Mouse (Mus musculus): ENCODE results near the gene F5. TPM values are rescaled to one million over a fixed set of nuclear protein-coding genes. Genes with fewer than 3 reads are reported as not detected.
A peak's percentile ranks its signal among the peaks of the same experiment; 100 is the strongest.

Gene F5
- polyA plus RNA-seq, 1 experiment from 2014 or later: 19.1 TPM

DNA sequence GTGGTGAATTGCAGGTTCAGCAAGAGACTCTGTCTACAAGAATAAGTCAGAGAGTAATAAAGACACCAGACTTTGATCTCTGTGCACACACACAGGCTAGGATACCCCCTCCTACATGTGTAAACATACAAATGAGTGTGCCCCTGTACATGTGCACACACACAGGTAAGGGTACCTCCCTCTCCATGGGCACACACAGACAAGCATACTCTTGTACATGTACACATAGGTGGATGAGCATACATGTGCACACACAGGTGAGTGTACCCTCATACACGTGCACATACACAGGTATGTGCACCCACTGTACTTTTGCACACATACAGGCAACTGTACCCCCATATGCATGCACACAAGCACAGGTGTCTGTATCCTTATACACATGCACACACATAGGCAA lies 81.8 kb downstream of the F5 start:
- 48% methylated on average over 1 of the region's 1 CpGs for WGBS (ENCODE audit: insufficient replicate concordance)
- Histone ChIP-seq H3K4me1 (ENCODE audit: control insufficient read depth, low read depth, low read length) (no peaks in the 10 kb centered on the region), H3K4me2 (ENCODE audit: low read depth, low read length) (no peak overlapping the region), H3K9ac (ENCODE audit: low read depth, low read length) (no peak overlapping the region), H3K9me3 (replicated peaks; ENCODE audit: control insufficient read depth, low read length) (no peaks in the 10 kb centered on the region), H3K27ac (ENCODE audit: low read length) (no peak overlapping the region), H3K36me3 (ENCODE audit: control insufficient read depth, insufficient read depth) (no peaks in the 10 kb centered on the region), H3K27me3 (ENCODE audit: control insufficient read depth, insufficient read depth, low read depth, low read length) (no peaks in the 10 kb centered on the region), H3K4me3 (ENCODE audit: low read depth, low read length) (no peak overlapping the region)
- no peak for ATAC-seq (ENCODE audit: low read depth)

DNA sequence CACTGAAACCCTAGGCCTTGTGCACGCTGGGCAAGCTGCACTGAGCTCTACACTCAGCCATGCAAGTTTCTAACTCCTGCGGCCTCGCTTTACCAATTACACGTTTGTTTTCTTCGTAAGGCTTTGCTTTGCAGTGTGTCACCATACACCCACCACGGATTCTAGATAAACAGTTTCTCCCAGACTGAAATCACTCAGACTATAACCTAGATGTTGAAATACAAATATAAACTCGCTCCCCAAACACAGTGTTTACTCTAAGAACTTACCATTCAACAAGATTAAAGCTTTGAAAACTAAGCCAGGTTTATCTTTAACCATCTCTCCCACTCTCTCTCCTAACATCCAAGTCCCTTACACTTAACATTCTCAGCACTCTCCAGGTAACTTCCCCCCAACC lies 83.4 kb downstream of the F5 start:
- Histone ChIP-seq H3K27me3 (ENCODE audit: control insufficient read depth, insufficient read depth, low read depth, low read length) (no peaks in the 10 kb centered on the region), H3K4me3 (ENCODE audit: low read depth, low read length) (no peak overlapping the region), H3K4me2 (ENCODE audit: low read depth, low read length) (no peak overlapping the region), H3K27ac (ENCODE audit: low read length) (no peak overlapping the region), H3K9ac (ENCODE audit: low read depth, low read length) (no peak overlapping the region), H3K4me1 (ENCODE audit: control insufficient read depth, low read depth, low read length) (no peaks in the 10 kb centered on the region), H3K9me3 (replicated peaks; ENCODE audit: control insufficient read depth, low read length) (no peaks in the 10 kb centered on the region), H3K36me3 (ENCODE audit: control insufficient read depth, insufficient read depth) (no peaks in the 10 kb centered on the region)
- WGBS (ENCODE audit: insufficient replicate concordance): 47% methylated on average over 7 of the region's 7 CpGs
- ATAC-seq (ENCODE audit: low read depth): peak; percentile 84

DNA sequence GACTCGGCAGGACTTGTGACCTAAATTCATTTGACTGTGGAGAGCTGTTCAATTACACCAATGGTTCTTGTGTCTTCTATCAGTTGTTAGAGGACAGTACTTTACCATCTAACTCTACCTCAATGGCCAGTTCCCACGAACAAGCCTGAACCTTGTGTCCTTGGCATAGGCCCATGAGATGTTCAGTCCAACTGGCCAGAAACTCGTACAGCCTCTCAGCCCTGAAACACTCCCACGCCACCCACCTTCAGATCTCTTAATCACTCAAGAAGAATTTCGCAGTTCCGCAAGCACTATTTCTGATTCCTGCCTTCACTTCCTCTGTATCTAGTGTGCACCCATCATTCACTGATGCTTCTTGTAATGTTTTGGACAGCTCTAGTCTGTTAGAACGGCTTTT lies 84.4 kb downstream of the F5 start:
- no peaks in the 10 kb centered on the region for H3K4me1 ChIP-seq (ENCODE audit: control insufficient read depth, low read depth, low read length)
- no peak overlapping the region for H3K9ac ChIP-seq (ENCODE audit: low read depth, low read length)
- 47% methylated on average over 7 of the region's 7 CpGs for WGBS (ENCODE audit: insufficient replicate concordance)
- no peaks in the 10 kb centered on the region for H3K36me3 ChIP-seq (ENCODE audit: control insufficient read depth, insufficient read depth)
- ATAC-seq (ENCODE audit: low read depth): no peak
- no peaks in the 10 kb centered on the region for H3K27me3 ChIP-seq (ENCODE audit: control insufficient read depth, insufficient read depth, low read depth, low read length)
- H3K27ac ChIP-seq (ENCODE audit: low read length): no peak overlapping the region
- H3K9me3 ChIP-seq (replicated peaks; ENCODE audit: control insufficient read depth, low read length): no peaks in the 10 kb centered on the region
- no peak overlapping the region for H3K4me3 ChIP-seq (ENCODE audit: low read depth, low read length)
- no peak overlapping the region for H3K4me2 ChIP-seq (ENCODE audit: low read depth, low read length)

DNA sequence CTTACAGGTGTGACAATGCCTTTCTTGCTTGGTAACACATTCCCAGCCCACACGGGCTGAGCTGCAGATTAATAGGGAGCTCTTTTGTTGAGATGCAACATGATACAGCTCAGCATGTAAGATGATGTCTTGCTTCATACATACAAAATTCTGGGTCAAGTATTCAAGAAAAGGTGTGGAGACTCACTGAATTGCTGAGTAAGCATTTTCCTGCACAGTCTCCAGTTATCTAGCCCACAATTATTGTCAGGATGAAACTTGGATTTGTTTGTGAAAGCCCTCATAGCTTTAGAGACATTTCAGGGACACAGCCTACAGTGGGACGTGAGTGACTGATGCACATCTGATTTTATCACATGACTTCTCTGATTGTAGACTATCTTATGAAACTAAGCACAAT lies 89.9 kb downstream of the F5 start:
- Histone ChIP-seq H3K27ac (ENCODE audit: low read length) (no peak overlapping the region), H3K4me2 (ENCODE audit: low read depth, low read length) (no peak overlapping the region), H3K4me1 (ENCODE audit: control insufficient read depth, low read depth, low read length) (no peaks in the 10 kb centered on the region), H3K9ac (ENCODE audit: low read depth, low read length) (no peak overlapping the region), H3K36me3 (ENCODE audit: control insufficient read depth, insufficient read depth) (no peaks in the 10 kb centered on the region), H3K27me3 (ENCODE audit: control insufficient read depth, insufficient read depth, low read depth, low read length) (no peaks in the 10 kb centered on the region), H3K9me3 (replicated peaks; ENCODE audit: control insufficient read depth, low read length) (no peaks in the 10 kb centered on the region), H3K4me3 (ENCODE audit: low read depth, low read length) (no peak overlapping the region)
- ATAC-seq (ENCODE audit: low read depth): no peak
- 58% methylated on average over 2 of the region's 2 CpGs for WGBS (ENCODE audit: insufficient replicate concordance)

DNA sequence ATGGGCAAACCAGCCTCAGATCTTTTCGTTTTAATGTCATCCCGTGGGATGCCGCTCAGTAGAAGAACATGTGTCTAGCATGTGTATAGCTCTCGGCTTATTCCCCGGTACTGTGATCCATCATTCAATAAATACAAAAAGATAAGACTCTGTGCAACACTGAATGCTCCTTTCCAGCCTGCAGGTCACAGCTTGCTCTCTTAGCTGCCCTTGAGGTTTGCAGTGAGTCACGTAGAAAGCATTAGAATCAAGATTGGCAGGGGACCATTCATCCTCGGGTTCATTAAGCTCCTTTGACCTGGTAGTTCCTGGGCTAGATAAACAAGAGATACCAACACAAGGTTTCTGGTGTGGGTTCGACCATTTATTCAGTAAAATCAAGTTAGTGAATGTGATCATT lies 91.2 kb downstream of the F5 start:
- Histone ChIP-seq H3K4me2 (ENCODE audit: low read depth, low read length) (no peak overlapping the region), H3K9ac (ENCODE audit: low read depth, low read length) (no peak overlapping the region), H3K9me3 (replicated peaks; ENCODE audit: control insufficient read depth, low read length) (no peaks in the 10 kb centered on the region), H3K27ac (ENCODE audit: low read length) (no peak overlapping the region), H3K36me3 (ENCODE audit: control insufficient read depth, insufficient read depth) (no peaks in the 10 kb centered on the region), H3K4me3 (ENCODE audit: low read depth, low read length) (no peak overlapping the region), H3K4me1 (ENCODE audit: control insufficient read depth, low read depth, low read length) (peaks cover 4% of the 10 kb centered on the region), H3K27me3 (ENCODE audit: control insufficient read depth, insufficient read depth, low read depth, low read length) (no peaks in the 10 kb centered on the region)
- WGBS (ENCODE audit: insufficient replicate concordance): 61% methylated on average over 8 of the region's 8 CpGs
- ATAC-seq (ENCODE audit: low read depth): no peak

DNA sequence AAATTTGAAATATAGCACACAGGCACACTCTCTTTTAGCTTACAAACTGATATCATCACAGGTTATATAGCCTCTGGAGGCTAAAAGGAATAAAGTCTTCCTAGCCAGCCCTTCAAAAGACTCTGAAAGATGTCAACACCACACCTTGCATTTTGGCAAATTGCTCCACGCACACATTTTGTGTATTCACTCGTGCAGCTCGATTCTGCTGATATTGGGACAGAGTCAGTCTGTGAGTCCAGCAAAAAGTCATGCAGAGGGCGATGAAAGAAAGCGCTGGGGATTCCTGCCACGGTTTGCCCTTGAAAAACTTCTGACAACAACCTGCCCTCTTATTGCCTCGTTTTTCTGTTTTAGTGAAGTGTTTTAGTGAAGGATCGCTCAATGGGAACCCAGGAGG lies 95.8 kb downstream of the F5 start:
- Histone ChIP-seq H3K9ac (ENCODE audit: low read depth, low read length) (peak overlapping the region; percentile 71), H3K9me3 (replicated peaks; ENCODE audit: control insufficient read depth, low read length) (no peaks in the 10 kb centered on the region), H3K4me2 (ENCODE audit: low read depth, low read length) (peak overlapping the region; percentile 67), H3K4me1 (ENCODE audit: control insufficient read depth, low read depth, low read length) (peaks cover 27% of the 10 kb centered on the region), H3K36me3 (ENCODE audit: control insufficient read depth, insufficient read depth) (no peaks in the 10 kb centered on the region), H3K27ac (ENCODE audit: low read length) (peak overlapping the region; percentile 88; the same call in 1 of the 2 replicates), H3K27me3 (ENCODE audit: control insufficient read depth, insufficient read depth, low read depth, low read length) (no peaks in the 10 kb centered on the region), H3K4me3 (ENCODE audit: low read depth, low read length) (peak overlapping the region; percentile 84; the same call in 1 of the 2 replicates)
- WGBS (ENCODE audit: insufficient replicate concordance): 44% methylated on average over 8 of the region's 8 CpGs
- no peak for ATAC-seq (ENCODE audit: low read depth)

DNA sequence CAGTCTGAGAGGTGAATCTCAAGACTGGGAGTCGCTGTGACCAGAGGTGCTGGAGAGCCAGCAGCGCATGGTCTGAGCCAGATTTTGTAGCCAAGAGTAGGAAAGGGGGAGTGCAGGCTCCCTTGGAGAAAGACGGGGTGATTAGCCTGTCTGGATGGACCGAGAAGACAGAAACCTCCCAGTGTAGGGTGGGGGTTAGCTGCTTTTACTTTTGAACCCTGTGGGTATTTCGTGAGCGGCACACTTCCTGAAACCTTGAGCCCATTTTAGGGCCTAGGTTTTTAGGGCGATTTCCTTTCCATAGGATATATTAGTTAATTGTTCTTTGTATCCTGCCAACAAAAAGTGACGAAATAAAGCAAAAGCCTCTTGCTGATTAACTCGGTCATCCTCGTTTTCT lies 96.3 kb downstream of the F5 start:
- H3K27ac ChIP-seq (ENCODE audit: low read length): peak overlapping the region; percentile 88
- no peaks in the 10 kb centered on the region for H3K9me3 ChIP-seq (replicated peaks; ENCODE audit: control insufficient read depth, low read length)
- peak overlapping the region; percentile 71 for H3K9ac ChIP-seq (ENCODE audit: low read depth, low read length)
- peak overlapping the region; percentile 67 for H3K4me2 ChIP-seq (ENCODE audit: low read depth, low read length)
- 13% methylated on average over 10 of the region's 10 CpGs for WGBS (ENCODE audit: insufficient replicate concordance)
- H3K36me3 ChIP-seq (ENCODE audit: control insufficient read depth, insufficient read depth): no peaks in the 10 kb centered on the region
- ATAC-seq (ENCODE audit: low read depth): no peak
- no peaks in the 10 kb centered on the region for H3K27me3 ChIP-seq (ENCODE audit: control insufficient read depth, insufficient read depth, low read depth, low read length)
- peak overlapping the region; percentile 84 for H3K4me3 ChIP-seq (ENCODE audit: low read depth, low read length)
- peaks cover 30% of the 10 kb centered on the region for H3K4me1 ChIP-seq (ENCODE audit: control insufficient read depth, low read depth, low read length)

DNA sequence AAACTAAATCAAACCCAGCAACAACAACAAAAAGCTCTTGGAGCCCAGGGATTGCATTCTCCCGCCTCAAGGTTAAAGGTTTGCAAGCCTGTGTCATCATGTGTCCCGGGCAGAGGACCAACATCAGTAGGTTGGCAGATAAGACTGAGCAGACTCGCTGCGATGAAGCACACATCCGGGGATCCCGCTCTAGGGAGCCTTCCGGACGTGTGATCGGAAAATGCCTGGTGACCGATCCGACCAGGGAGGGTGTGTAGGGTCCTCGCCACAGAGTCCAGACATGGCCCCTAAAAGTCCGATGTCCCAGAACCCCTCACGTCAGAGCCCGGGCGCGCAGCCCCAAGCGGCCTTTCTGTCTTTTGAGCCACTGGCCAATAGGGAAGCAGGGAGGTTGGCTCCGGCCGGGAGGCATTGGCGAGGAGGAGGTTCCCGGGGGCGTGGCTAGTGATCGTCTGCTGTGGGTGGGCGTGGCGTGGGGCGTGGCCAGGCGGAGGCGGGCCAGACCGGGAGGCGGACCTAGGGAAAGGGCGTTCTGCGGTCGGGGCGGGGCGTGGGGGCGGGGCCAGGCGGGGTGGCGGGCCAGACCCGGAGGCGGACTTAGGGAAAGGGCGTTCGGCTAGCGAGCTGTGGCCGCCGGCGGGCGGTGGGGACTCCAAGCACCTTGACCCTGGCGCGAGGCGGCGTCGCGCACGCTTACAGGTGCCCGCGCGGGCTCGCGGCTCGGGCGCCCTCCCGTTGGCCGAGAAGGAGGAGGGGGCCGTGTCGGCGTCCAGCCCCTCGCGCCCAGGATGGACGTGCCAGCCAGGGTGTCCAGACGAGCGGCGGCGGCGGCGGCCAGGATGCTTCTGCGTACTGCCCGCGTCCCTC lies 97.1 kb downstream of the F5 start, which contains the start of gene Slc19a2:
Gene Slc19a2, plus strand, starts transcription at position 582 of the 867 bp plus-strand sequence.
- ATAC-seq (ENCODE audit: low read depth): peak; percentile 92
- under 1% methylated on average over 73 of the region's 79 CpGs for WGBS (ENCODE audit: insufficient replicate concordance)
- Histone ChIP-seq H3K4me2 (ENCODE audit: low read depth, low read length) (peak within 1 kb of the TSS; percentile 93), H3K4me1 (ENCODE audit: control insufficient read depth, low read depth, low read length) (peaks cover 30% of the 10 kb centered on the region), H3K36me3 (ENCODE audit: control insufficient read depth, insufficient read depth) (no peaks in the 10 kb centered on the region), H3K4me3 (ENCODE audit: low read depth, low read length) (peak within 1 kb of the TSS; percentile 84), H3K27ac (ENCODE audit: low read length) (peak within 1 kb of the TSS; percentile 88), H3K27me3 (ENCODE audit: control insufficient read depth, insufficient read depth, low read depth, low read length) (no peaks in the 10 kb centered on the region), H3K9ac (ENCODE audit: low read depth, low read length) (peak within 1 kb of the TSS; percentile 90), H3K9me3 (replicated peaks; ENCODE audit: control insufficient read depth, low read length) (no peaks in the 10 kb centered on the region)

DNA sequence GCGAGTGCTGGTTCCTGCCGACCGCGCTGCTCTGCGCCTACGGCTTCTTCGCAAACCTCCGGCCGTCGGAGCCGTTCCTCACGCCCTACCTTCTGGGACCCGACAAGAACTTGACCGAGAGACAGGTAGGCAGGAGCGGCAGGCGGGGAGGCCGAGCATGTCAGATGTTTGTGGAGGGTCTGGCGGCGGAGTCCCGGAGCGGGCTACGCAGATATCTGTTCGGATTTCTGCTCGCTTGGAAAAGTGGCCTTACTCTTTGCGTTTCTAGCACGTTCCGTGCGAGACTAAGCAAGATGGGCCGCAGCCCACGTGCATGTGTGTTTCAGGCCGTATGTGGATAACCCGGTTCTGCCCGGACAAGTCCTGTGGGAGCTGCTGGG lies 97.7 kb downstream of the F5 start:
- Histone ChIP-seq H3K36me3 (ENCODE audit: control insufficient read depth, insufficient read depth) (no peaks in the 10 kb centered on the region), H3K27me3 (ENCODE audit: control insufficient read depth, insufficient read depth, low read depth, low read length) (no peaks in the 10 kb centered on the region), H3K27ac (ENCODE audit: low read length) (peak overlapping the region; percentile 85), H3K4me3 (ENCODE audit: low read depth, low read length) (peak overlapping the region; percentile 84), H3K4me2 (ENCODE audit: low read depth, low read length) (peak overlapping the region; percentile 93), H3K9ac (ENCODE audit: low read depth, low read length) (peak overlapping the region; percentile 90), H3K9me3 (replicated peaks; ENCODE audit: control insufficient read depth, low read length) (no peaks in the 10 kb centered on the region), H3K4me1 (ENCODE audit: control insufficient read depth, low read depth, low read length) (peaks cover 30% of the 10 kb centered on the region)
- no peak for ATAC-seq (ENCODE audit: low read depth)
- WGBS (ENCODE audit: insufficient replicate concordance): under 1% methylated on average over 33 of the region's 33 CpGs
